Comparison of ENCODE assay signal across 8 mouse cellular contexts in the genomic region with DNA sequence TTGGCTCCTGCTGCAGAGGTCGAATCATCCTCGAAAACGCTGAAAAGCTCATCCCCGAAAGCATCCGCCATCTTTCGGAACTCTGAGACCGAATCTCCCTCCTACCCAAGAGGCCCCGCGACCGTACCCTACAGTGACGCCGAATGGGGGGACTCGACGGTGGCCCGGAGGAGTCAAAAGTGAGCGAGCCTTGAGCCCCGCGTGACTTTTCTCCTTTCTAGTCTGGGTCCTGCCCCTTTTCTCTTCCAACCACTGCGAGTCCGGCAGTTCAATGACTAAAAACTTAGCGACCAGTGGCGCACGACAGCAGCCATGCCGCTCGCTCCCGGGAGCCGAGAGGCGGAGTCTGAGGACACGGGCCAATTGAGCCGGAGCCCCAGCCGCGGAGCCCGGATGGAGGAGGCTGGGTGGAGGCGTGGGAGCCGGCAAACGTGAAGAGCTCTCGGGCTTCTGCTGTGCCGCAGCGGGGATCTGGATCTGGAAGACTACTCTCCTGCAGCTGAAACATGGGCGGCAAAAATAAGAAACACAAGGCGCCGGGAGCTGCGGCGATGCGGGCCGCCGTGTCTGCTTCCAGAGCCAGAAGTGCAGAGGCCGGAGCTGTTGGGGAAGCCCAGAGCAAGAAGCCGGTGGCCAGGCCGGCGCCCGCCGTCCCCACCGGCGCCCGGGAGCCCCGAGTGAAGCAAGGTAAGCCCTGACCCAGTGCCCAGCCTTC. TPM values are rescaled to one million over a fixed set of nuclear protein-coding genes. Genes with fewer than 3 reads are reported as not detected.
A peak's percentile ranks its signal among the peaks of the same experiment; 100 is the strongest.
DNase-seq lines count a peak whose midpoint lies in the region; ATAC-seq and TF ChIP-seq lines count a peak whose summit lies in the region.

A gene (minus strand): TSS at position 112 of the 715 bp plus-strand sequence.
A gene (plus strand): TSS at position 168 of the 715 bp plus-strand sequence.

- H3K9ac ChIP-seq in MEL (ENCODE audit: control insufficient read depth, low read depth, low read length, poor library complexity, severe bottlenecking): peak within 1 kb of the TSS; percentile 98
- H3K9ac ChIP-seq in forebrain, postnatal 0 days: peak within 1 kb of the TSS; percentile 75
- H3K9ac ChIP-seq in lung, embryonic 15.5 days: peak within 1 kb of the TSS; percentile 80

- peak; percentile 99 for DNase-seq in MEL (ENCODE audit: low read depth, low spot score)
- peak; percentile 99 to 100 for DNase-seq in cerebellum, adult 2 months
- DNase-seq in forebrain, postnatal 0 days: peak; percentile 98
- peak; percentile 99 for DNase-seq in heart, postnatal 4 days
- DNase-seq in layer of hippocampus, adult 8-10 months (ENCODE audit: low spot score in 2 of 2): peak; percentile 99
- peak; percentile 96 for DNase-seq in ovary, adult 18-20 months (ENCODE audit: low spot score)
- peak; percentile 93 for DNase-seq in thymus, postnatal 0 days (ENCODE audit: low spot score)

- under 1% methylated on average over 56 of the region's 57 CpGs for WGBS in cerebellum, adult 2 months
- 3% methylated on average over 57 of the region's 57 CpGs for WGBS in forebrain, postnatal 0 days
- WGBS in lung, embryonic 15.5 days: 0% methylated on average over 57 of the region's 57 CpGs

- ATAC-seq in forebrain, postnatal 0 days: peak; percentile 98
- ATAC-seq in lung, embryonic 15.5 days (ENCODE audit: borderline replicate concordance, extremely low read depth, low FRiP score, low TSS enrichment): peak; percentile 98

- peaks cover 3 to 14% of the 10 kb centered on the region in 2 experiments; a peak in 3 of 4 replicates for H3K4me1 ChIP-seq in MEL (ENCODE audit: control insufficient read depth in 1 of 2, insufficient read depth in 2 of 2, low read length in 2 of 2)
- H3K4me1 ChIP-seq in cerebellum, adult 2 months (ENCODE audit: control insufficient read depth, insufficient read depth, low read length): peaks cover 7% of the 10 kb centered on the region
- peaks cover 12% of the 10 kb centered on the region; the same call in 1 of the 2 replicates for H3K4me1 ChIP-seq in forebrain, postnatal 0 days (ENCODE audit: insufficient read depth)
- peaks cover 26% of the 10 kb centered on the region for H3K4me1 ChIP-seq in lung, embryonic 15.5 days

- TF ChIP-seq EP300 in MEL (IDR thresholded peaks at IDR 0.05; ENCODE audit: low read depth in 1 of 2, low read length in 2 of 2): no peak

- H3K36me3 ChIP-seq in MEL (ENCODE audit: control insufficient read depth in 1 of 2, insufficient read depth in 2 of 2, low read length in 2 of 2): peaks cover 6 to 14% of the 10 kb centered on the region in 2 experiments
- peaks cover 5% of the 10 kb centered on the region; the same call in 1 of the 2 replicates for H3K36me3 ChIP-seq in forebrain, postnatal 0 days (ENCODE audit: insufficient read depth)
- H3K36me3 ChIP-seq in lung, embryonic 15.5 days: peaks cover 13% of the 10 kb centered on the region; the same call in 1 of the 2 replicates

- no peak for TF ChIP-seq RAD21 in MEL (IDR thresholded peaks at IDR 0.05; ENCODE audit: low read depth, low read length)

- peak within 1 kb of the TSS; percentile 77 to 98 for H3K4me3 ChIP-seq in MEL (ENCODE audit: control insufficient read depth in 1 of 2, insufficient read depth in 1 of 2, low read depth in 2 of 2, low read length in 2 of 2)
- peak within 1 kb of the TSS; percentile 81 for H3K4me3 ChIP-seq in cerebellum, adult 2 months (replicated peaks; ENCODE audit: insufficient read depth, low read depth, low read length)
- H3K4me3 ChIP-seq in forebrain, postnatal 0 days (ENCODE audit: low read depth, low read length): peak within 1 kb of the TSS; percentile 90
- H3K4me3 ChIP-seq in lung, embryonic 15.5 days: peak within 1 kb of the TSS; percentile 84

- no peak for TF ChIP-seq CTCF in MEL (IDR thresholded peaks at IDR 0.05 in 2 of 3, conservative IDR thresholded peaks at IDR 0.05 in 1 of 3; ENCODE audit: control insufficient read depth in 1 of 3, insufficient read depth in 1 of 3, low read depth in 2 of 3, low read length in 3 of 3, poor library complexity in 1 of 3, severe bottlenecking in 1 of 3)
- no peak for TF ChIP-seq CTCF in cerebellum, adult 2 months (IDR thresholded peaks at IDR 0.05; ENCODE audit: borderline replicate concordance, insufficient read depth, low read depth, low read length)
- TF ChIP-seq CTCF in forebrain, postnatal 0 days (IDR thresholded peaks at IDR 0.05; ENCODE audit: low read depth): 0 out of 2 replicates have a peak, but pooled peaks have one; percentile 5

- peak within 1 kb of the TSS; percentile 83 for H3K4me2 ChIP-seq in forebrain, postnatal 0 days (ENCODE audit: low read depth)
- H3K4me2 ChIP-seq in lung, embryonic 15.5 days: peak within 1 kb of the TSS; percentile 77

- TF ChIP-seq POLR2A in MEL (IDR thresholded peaks at IDR 0.05; ENCODE audit: control insufficient read depth in 1 of 2, insufficient read depth in 1 of 2, low read depth in 1 of 2, low read length in 2 of 2, poor library complexity in 1 of 2): peak; percentile 52 to 92; a peak in 3 of 4 replicates
- TF ChIP-seq POLR2A in cerebellum, adult 2 months (IDR thresholded peaks at IDR 0.05; ENCODE audit: borderline replicate concordance, insufficient read depth, low read length): peak; percentile 38; the same call in 1 of the 2 replicates

- H3K27me3 ChIP-seq in MEL (ENCODE audit: control insufficient read depth in 1 of 2, insufficient read depth in 2 of 2, low read length in 2 of 2): no peaks in the 10 kb centered on the region
- H3K27me3 ChIP-seq in cerebellum, adult 2 months (ENCODE audit: control insufficient read depth, insufficient read depth, low read length): no peaks in the 10 kb centered on the region
- no peaks in the 10 kb centered on the region for H3K27me3 ChIP-seq in forebrain, postnatal 0 days (ENCODE audit: insufficient read depth, low read length)
- no peaks in the 10 kb centered on the region for H3K27me3 ChIP-seq in lung, embryonic 15.5 days

- peak within 1 kb of the TSS; percentile 89 for H3K27ac ChIP-seq in MEL (ENCODE audit: control insufficient read depth, low read depth, low read length)
- H3K27ac ChIP-seq in cerebellum, adult 2 months (ENCODE audit: insufficient read depth, low read length): no peak within 1 kb of the TSS
- H3K27ac ChIP-seq in forebrain, postnatal 0 days (ENCODE audit: low read depth, low read length): peak within 1 kb of the TSS; percentile 88
- H3K27ac ChIP-seq in lung, embryonic 15.5 days: peak within 1 kb of the TSS; percentile 93

- no peaks in the 10 kb centered on the region for H3K9me3 ChIP-seq in MEL (replicated peaks; ENCODE audit: insufficient read depth, low read length)
- H3K9me3 ChIP-seq in forebrain, postnatal 0 days (ENCODE audit: low read length): no peaks in the 10 kb centered on the region
- H3K9me3 ChIP-seq in lung, embryonic 15.5 days: no peaks in the 10 kb centered on the region

- H3K79me2 ChIP-seq in MEL (ENCODE audit: control insufficient read depth, insufficient read depth, low read length, poor library complexity): peaks cover 52% of the 10 kb centered on the region

TF ChIP-seq in MEL, 35 proteins besides CTCF, POLR2A, EP300 and RAD21 (continues in another document):
- peak; percentile 63 for TF ChIP-seq TBP (IDR thresholded peaks at IDR 0.05; ENCODE audit: low read depth, low read length)
- peak; percentile 96 for TF ChIP-seq MXI1 (IDR thresholded peaks at IDR 0.05; ENCODE audit: low read depth, low read length)
- peak; percentile 88 for TF ChIP-seq SIN3A (IDR thresholded peaks at IDR 0.05; ENCODE audit: low read length)
- TF ChIP-seq GABPA (IDR thresholded peaks at IDR 0.05; ENCODE audit: low read depth, low read length): no peak
- TF ChIP-seq ZC3H11A (IDR thresholded peaks at IDR 0.05; ENCODE audit: low read depth, low read length): no peak
- no peak for TF ChIP-seq MEF2A (IDR thresholded peaks at IDR 0.05; ENCODE audit: extremely low read depth, insufficient replicate concordance, low read depth, low read length, poor library complexity, severe bottlenecking)
- TF ChIP-seq KAT2A (conservative IDR thresholded peaks at IDR 0.05; ENCODE audit: low read depth, low read length): peak; percentile 88
- TF ChIP-seq MYC (IDR thresholded peaks at IDR 0.05; ENCODE audit: low read depth, low read length): peak; percentile 78; the same call in 1 of the 2 replicates
- no peak for TF ChIP-seq E2F4 (IDR thresholded peaks at IDR 0.05; ENCODE audit: borderline replicate concordance, low read depth, low read length)
- TF ChIP-seq MAX (IDR thresholded peaks at IDR 0.05; ENCODE audit: low read length): peak; percentile 74; the same call in 1 of the 2 replicates
- no peak for TF ChIP-seq BHLHE40 (IDR thresholded peaks at IDR 0.05; ENCODE audit: borderline replicate concordance, low read depth, low read length)
- TF ChIP-seq SMC3 (IDR thresholded peaks at IDR 0.05; ENCODE audit: low read depth, low read length): no peak
- peak; percentile 97 for TF ChIP-seq HCFC1 (IDR thresholded peaks at IDR 0.05; ENCODE audit: low read depth, low read length)
- peak; percentile 88 for TF ChIP-seq USF1 (IDR thresholded peaks at IDR 0.05; ENCODE audit: low read depth, low read length)

RNA-seq across cellular contexts. Expression of the first gene that starts in this region (rescaled TPM):
- 55.1 and 57.4 TPM in 2 replicates for total RNA-seq in MEL (2012; rRNA removed)
- polyA plus RNA-seq in MEL (2012; ENCODE audit: insufficient read depth in 1 of 2, insufficient read length in 2 of 2, low read depth in 1 of 2, low replicate concordance in 2 of 2, missing spikeins in 1 of 2): 10 to 100 TPM; 62.2 to 96.5 TPM
- polyA plus RNA-seq in cerebellum, adult 2 months (2012; rRNA removed): 47.6 and 48.4 TPM in 2 replicates
- 40.4 and 41.8 TPM in 2 replicates for total RNA-seq in forebrain, postnatal 0 days (2014; rRNA removed)
- polyA plus RNA-seq in forebrain, postnatal 0 days (2015; fragmentation: Nextera tagmentation; extraction: Ambion mirVana): 36.5 and 39.9 TPM in 2 replicates
- total RNA-seq in heart, postnatal 4 days (2021): 10 to 100 TPM; 29.5 to 33.1 TPM
- 10 to 100 TPM; 43.6 to 53.4 (median 51.7) TPM for total RNA-seq in layer of hippocampus, adult 8-10 months (2022)
- polyA plus RNA-seq in lung, embryonic 15.5 days (2015; fragmentation: Nextera tagmentation; extraction: Ambion mirVana): 63.6 and 70.5 TPM in 2 replicates
- polyA plus RNA-seq in thymus, postnatal 0 days (2015; fragmentation: Nextera tagmentation; extraction: Ambion mirVana): 54.6 and 56.2 TPM in 2 replicates

RNA-seq across cellular contexts. Expression of the second gene that starts in this region (rescaled TPM):
- 23.1 and 25.3 TPM in 2 replicates for total RNA-seq in MEL (2012; rRNA removed)
- polyA plus RNA-seq in MEL (2012; ENCODE audit: insufficient read depth in 1 of 2, insufficient read length in 2 of 2, low read depth in 1 of 2, low replicate concordance in 2 of 2, missing spikeins in 1 of 2): 10 to 100 TPM; 26.7 to 41.2 TPM
- polyA plus RNA-seq in cerebellum, adult 2 months (2012; rRNA removed): 12.3 and 12.9 TPM in 2 replicates
- 24.9 and 33.6 TPM in 2 replicates for total RNA-seq in forebrain, postnatal 0 days (2014; rRNA removed)
- 19.3 and 25.5 TPM in 2 replicates for polyA plus RNA-seq in forebrain, postnatal 0 days (2015; fragmentation: Nextera tagmentation; extraction: Ambion mirVana)
- 10 to 100 TPM; 15.0 to 16.4 TPM for total RNA-seq in heart, postnatal 4 days (2021)
- total RNA-seq in layer of hippocampus, adult 8-10 months (2022): 10 to 100 TPM; 22.3 to 25.7 (median 23.6) TPM
- 22.1 and 25.4 TPM in 2 replicates for polyA plus RNA-seq in lung, embryonic 15.5 days (2015; fragmentation: Nextera tagmentation; extraction: Ambion mirVana)
- polyA plus RNA-seq in thymus, postnatal 0 days (2015; fragmentation: Nextera tagmentation; extraction: Ambion mirVana): 29.3 and 30.7 TPM in 2 replicates
